Mouse (Mus musculus): ENCODE results near the gene Clnk. TPM values are rescaled to one million over a fixed set of nuclear protein-coding genes. Genes with fewer than 3 reads are reported as not detected.

Clnk gene
- total RNA-seq (2023), result not detected

DNA sequence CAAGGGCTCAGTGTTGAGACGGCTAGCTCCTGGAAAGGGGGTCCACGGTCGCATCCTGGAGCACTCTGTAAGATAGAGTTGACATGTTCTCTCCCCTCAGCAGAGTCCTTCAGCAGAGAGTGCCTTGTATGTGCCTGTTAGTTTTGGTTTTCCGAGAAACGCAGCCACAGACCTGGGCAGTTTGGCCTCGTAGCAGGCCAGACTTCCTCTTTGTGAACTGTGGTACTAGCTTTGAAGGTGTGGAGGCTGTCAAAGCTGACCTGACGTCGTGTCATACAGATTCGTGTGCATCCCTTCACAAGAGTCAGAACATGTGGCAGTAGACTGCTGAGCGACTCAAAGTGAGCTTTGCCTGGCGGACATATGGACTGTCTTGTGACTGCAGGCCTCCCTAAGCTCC is at the start of gene Clnk:
Clnk (minus strand) TSS at position 191 of the 400 bp plus-strand sequence.

DNA sequence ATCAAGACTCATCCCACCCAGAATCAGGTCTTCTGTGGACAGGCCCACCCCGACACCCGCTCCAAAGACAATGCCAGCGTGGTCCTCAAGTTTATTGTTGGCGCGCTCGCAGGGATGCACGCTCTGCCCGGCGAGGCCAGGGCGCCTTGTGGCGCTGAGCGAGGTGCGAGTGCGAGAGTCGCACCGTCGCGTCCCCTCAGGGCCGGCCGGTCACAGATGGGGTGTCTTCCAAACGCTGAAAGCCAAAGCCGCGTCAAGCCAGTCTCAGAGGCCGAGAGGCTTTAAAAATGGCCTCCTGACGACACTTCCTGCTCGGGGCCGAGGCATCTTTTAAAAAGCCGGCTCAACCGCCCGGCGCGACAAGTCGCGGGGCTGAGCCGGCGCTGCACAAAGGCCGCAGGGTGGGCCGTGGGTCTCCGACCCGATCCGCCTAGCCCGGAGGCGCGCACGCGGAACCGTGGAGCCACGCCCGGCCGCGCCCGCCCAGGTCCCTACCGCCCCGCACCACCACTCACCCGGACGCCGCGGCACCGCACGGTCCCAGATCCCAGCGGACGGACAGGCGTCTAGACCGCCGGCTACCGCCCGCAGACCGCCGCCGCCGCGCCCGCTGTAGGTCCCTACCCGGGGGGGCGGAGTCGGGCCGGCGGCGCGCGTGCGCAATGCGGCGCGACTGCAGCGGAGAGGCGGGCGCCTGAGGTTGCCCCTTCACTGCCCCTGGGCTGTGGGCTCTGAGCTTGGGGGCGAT is 192.3 kb downstream of the Clnk start, which contains the start of gene Zfp518b:
Zfp518b (minus strand) TSS at position 663 of the 748 bp plus-strand sequence.

Other genes with a start within 250 kb of the Clnk start
- 1 to 10 TPM; 4.7 to 4.8 TPM for gene Zfp518b, start 192.0 kb downstream of the Clnk start, total RNA-seq (2023)